Mouse (Mus musculus) MEL (cell line): ENCODE measurements around the gene Tmem184b.

ENCODE experiments used
- MAZ ChIP-seq: IDR thresholded peaks from 2 replicates; pipeline ENCODE4 v1.6.1; 2012; ENCODE audit warnings: low read depth, mild to moderate bottlenecking, inconsistent platforms, low read length, improper control_type of control experiment
- MXI1 ChIP-seq: IDR thresholded peaks from 2 replicates; pipeline ENCODE4 v1.6.1; 2011; ENCODE audit warnings: mild to moderate bottlenecking, low read depth, low read length, improper control_type of control experiment
- POLR2A ChIP-seq, 2 experiments: IDR thresholded peaks; 2 replicates each; pipeline ENCODE4 v1.6.1; 2011 to 2012; ENCODE audit warnings: low read length in 2 of 2, mild to moderate bottlenecking in 2 of 2, control low read depth in 1 of 2, improper control_type of control experiment in 1 of 2, low read depth in 1 of 2, moderate library complexity in 1 of 2; ENCODE audit not compliant: control insufficient read depth in 1 of 2, insufficient read depth in 1 of 2, poor library complexity in 1 of 2

- no peak for TF ChIP-seq POLR2A (IDR thresholded peaks at IDR 0.05; ENCODE audit: control insufficient read depth in 1 of 2, insufficient read depth in 1 of 2, low read depth in 1 of 2, low read length in 2 of 2, poor library complexity in 1 of 2)
- TF ChIP-seq MXI1 = no peak
- TF ChIP-seq MAZ = no peak
These were observed 43.4 kb downstream of the Tmem184b start for GRCm38 (mm10) chr15:79359954-79360353.
